Mouse (Mus musculus): ENCODE results near the gene Creb5. TPM values are rescaled to one million over a fixed set of nuclear protein-coding genes. Genes with fewer than 3 reads are reported as not detected.

Creb5 gene
- polyA plus RNA-seq, 1 experiment from 2014 or later: 2.5 TPM

- Histone ChIP-seq H3K4me3 (ENCODE audit: low read depth, low read length) (no peak overlapping the region), H3K27ac (ENCODE audit: low read length) (no peak overlapping the region), H3K36me3 (ENCODE audit: control insufficient read depth, insufficient read depth, low read length) (no peaks in the 10 kb centered on the region), H3K9me3 (replicated peaks; ENCODE audit: control insufficient read depth, low read length, poor library complexity, severe bottlenecking) (no peaks in the 10 kb centered on the region), H3K4me2 (ENCODE audit: low read length) (no peak overlapping the region), H3K9ac (ENCODE audit: low read depth, low read length) (no peak overlapping the region), H3K27me3 (ENCODE audit: control insufficient read depth, insufficient read depth, low read depth, low read length) (no peaks in the 10 kb centered on the region), H3K4me1 (ENCODE audit: control insufficient read depth, insufficient read depth, low read length) (no peaks in the 10 kb centered on the region)
- WGBS: 77% methylated on average over 9 of the region's 9 CpGs
- no peak for ATAC-seq
Measured at GRCm38 (mm10) chr6:53470999-53471591, 184.0 kb downstream of the Creb5 start.

DNA sequence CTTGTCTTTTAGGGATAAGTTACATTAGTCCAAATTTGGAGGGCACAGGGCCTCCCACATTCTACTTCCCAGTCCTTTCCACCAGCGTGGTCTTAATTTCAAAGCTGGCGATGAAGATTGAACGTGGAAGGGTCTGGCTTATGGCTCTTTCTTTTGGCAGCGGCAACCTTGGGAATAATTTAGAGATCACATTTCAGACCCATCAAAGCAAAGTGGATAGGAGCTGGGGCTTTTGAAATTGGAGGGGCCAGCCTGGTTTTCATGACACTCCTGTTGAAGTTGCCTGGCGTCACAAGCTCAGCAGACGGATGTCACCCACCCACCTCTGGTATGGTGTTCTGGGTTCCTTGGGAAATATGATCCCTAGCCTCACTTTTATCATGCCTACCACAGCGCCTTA, 185.7 kb downstream of the Creb5 start:
- H3K4me3 ChIP-seq (ENCODE audit: low read depth, low read length): no peak overlapping the region
- 85% methylated on average over 7 of the region's 7 CpGs for WGBS

DNA sequence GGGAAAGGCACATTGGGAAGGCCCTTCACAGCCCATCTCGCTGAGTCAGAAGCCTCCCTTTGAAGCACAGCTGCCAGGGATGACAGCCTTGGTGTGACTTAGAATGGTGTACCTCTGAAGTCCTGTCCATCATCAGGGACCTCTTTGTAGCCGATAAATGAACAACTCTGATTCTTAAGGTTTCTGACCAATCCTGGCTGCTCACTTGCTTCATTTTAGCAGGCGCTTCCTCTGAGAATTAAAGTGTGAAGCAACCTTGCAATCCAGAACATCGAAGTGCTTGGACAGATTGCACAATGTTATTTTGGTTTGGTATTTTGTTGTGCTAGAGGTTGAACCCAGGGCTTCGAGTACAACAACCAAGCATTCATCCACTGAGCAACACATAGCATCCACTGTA, 190.4 kb downstream of the Creb5 start:
- H3K9me3 ChIP-seq (replicated peaks; ENCODE audit: control insufficient read depth, low read length, poor library complexity, severe bottlenecking): no peaks in the 10 kb centered on the region
- no peak overlapping the region for H3K4me2 ChIP-seq (ENCODE audit: low read length)
- 91% methylated on average over 5 of the region's 5 CpGs for WGBS
- ATAC-seq: no peak
- no peaks in the 10 kb centered on the region for H3K4me1 ChIP-seq (ENCODE audit: control insufficient read depth, insufficient read depth, low read length)
- H3K27ac ChIP-seq (ENCODE audit: low read length): no peak overlapping the region
- H3K27me3 ChIP-seq (ENCODE audit: control insufficient read depth, insufficient read depth, low read depth, low read length): no peaks in the 10 kb centered on the region
- no peaks in the 10 kb centered on the region for H3K36me3 ChIP-seq (ENCODE audit: control insufficient read depth, insufficient read depth, low read length)
- H3K4me3 ChIP-seq (ENCODE audit: low read depth, low read length): no peak overlapping the region
- no peak overlapping the region for H3K9ac ChIP-seq (ENCODE audit: low read depth, low read length)

More for the DNA sequence above, 185.7 kb downstream of the Creb5 start:
- Histone ChIP-seq H3K9ac (ENCODE audit: low read depth, low read length) (no peak overlapping the region), H3K4me2 (ENCODE audit: low read length) (no peak overlapping the region), H3K36me3 (ENCODE audit: control insufficient read depth, insufficient read depth, low read length) (no peaks in the 10 kb centered on the region), H3K4me1 (ENCODE audit: control insufficient read depth, insufficient read depth, low read length) (no peaks in the 10 kb centered on the region), H3K27me3 (ENCODE audit: control insufficient read depth, insufficient read depth, low read depth, low read length) (no peaks in the 10 kb centered on the region), H3K9me3 (replicated peaks; ENCODE audit: control insufficient read depth, low read length, poor library complexity, severe bottlenecking) (no peaks in the 10 kb centered on the region), H3K27ac (ENCODE audit: low read length) (no peak overlapping the region)
- no peak for ATAC-seq

DNA sequence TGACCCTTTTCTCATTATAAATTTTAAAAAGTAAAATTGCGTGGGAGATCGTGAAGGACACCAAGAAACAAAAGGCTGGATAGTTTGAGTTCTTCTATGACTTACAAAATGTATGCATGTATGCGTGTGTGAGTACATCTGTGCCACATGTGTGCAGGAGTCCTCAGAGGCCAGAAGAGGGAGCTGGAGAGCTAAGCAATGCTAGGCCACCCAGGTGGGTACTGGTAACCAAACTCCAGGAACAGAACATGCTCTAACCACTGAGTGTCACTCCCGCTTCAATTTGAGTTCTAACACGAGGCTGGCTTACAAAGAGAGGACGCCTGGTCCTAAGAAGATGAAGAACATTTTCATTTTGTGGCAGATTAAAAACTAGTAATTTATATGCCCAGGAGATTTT, 203.8 kb downstream of the Creb5 start:
- Histone ChIP-seq H3K36me3 (ENCODE audit: control insufficient read depth, insufficient read depth, low read length) (no peaks in the 10 kb centered on the region), H3K27ac (ENCODE audit: low read length) (no peak overlapping the region), H3K9me3 (replicated peaks; ENCODE audit: control insufficient read depth, low read length, poor library complexity, severe bottlenecking) (no peaks in the 10 kb centered on the region), H3K27me3 (ENCODE audit: control insufficient read depth, insufficient read depth, low read depth, low read length) (no peaks in the 10 kb centered on the region), H3K4me3 (ENCODE audit: low read depth, low read length) (no peak overlapping the region), H3K9ac (ENCODE audit: low read depth, low read length) (no peak overlapping the region), H3K4me1 (ENCODE audit: control insufficient read depth, insufficient read depth, low read length) (no peaks in the 10 kb centered on the region), H3K4me2 (ENCODE audit: low read length) (no peak overlapping the region)
- ATAC-seq: no peak
- WGBS: 96% methylated on average over 6 of the region's 6 CpGs

DNA sequence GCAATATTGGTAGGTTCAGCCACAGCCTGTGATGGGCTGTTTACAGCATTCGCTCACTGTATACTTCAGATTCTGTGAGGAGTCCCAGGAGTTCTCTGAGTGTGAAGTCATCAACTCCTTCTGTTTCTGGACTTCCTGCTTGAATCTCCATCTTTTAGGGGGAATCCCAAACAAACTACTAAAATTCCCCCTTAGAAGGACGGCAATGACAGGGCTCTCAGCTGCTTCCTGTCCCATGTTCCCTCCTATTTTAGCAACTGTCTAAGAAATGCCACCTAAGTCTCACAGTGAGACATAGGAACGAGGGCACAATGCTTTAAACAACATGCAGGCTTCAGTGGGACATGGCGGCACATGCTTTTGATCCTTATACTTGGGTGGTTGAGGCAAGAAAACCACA, 204.3 kb downstream of the Creb5 start:
- H3K27ac ChIP-seq (ENCODE audit: low read length): no peak overlapping the region
- H3K4me2 ChIP-seq (ENCODE audit: low read length): no peak overlapping the region
- no peak overlapping the region for H3K9ac ChIP-seq (ENCODE audit: low read depth, low read length)
- 92% methylated on average over 4 of the region's 4 CpGs for WGBS
- no peaks in the 10 kb centered on the region for H3K9me3 ChIP-seq (replicated peaks; ENCODE audit: control insufficient read depth, low read length, poor library complexity, severe bottlenecking)
- ATAC-seq: no peak
- no peak overlapping the region for H3K4me3 ChIP-seq (ENCODE audit: low read depth, low read length)
- H3K4me1 ChIP-seq (ENCODE audit: control insufficient read depth, insufficient read depth, low read length): no peaks in the 10 kb centered on the region
- no peaks in the 10 kb centered on the region for H3K27me3 ChIP-seq (ENCODE audit: control insufficient read depth, insufficient read depth, low read depth, low read length)
- H3K36me3 ChIP-seq (ENCODE audit: control insufficient read depth, insufficient read depth, low read length): no peaks in the 10 kb centered on the region

- Histone ChIP-seq H3K4me3 (ENCODE audit: low read depth, low read length) (no peak overlapping the region), H3K4me1 (ENCODE audit: control insufficient read depth, insufficient read depth, low read length) (no peaks in the 10 kb centered on the region), H3K4me2 (ENCODE audit: low read length) (no peak overlapping the region), H3K9me3 (replicated peaks; ENCODE audit: control insufficient read depth, low read length, poor library complexity, severe bottlenecking) (no peaks in the 10 kb centered on the region), H3K36me3 (ENCODE audit: control insufficient read depth, insufficient read depth, low read length) (no peaks in the 10 kb centered on the region), H3K27ac (ENCODE audit: low read length) (no peak overlapping the region), H3K9ac (ENCODE audit: low read depth, low read length) (no peak overlapping the region), H3K27me3 (ENCODE audit: control insufficient read depth, insufficient read depth, low read depth, low read length) (no peaks in the 10 kb centered on the region)
- no peak for ATAC-seq
- 73% methylated on average over 5 of the region's 5 CpGs for WGBS
Measured at GRCm38 (mm10) chr6:53493864-53494263, 206.8 kb downstream of the Creb5 start.

- no peaks in the 10 kb centered on the region for H3K27me3 ChIP-seq (ENCODE audit: control insufficient read depth, insufficient read depth, low read depth, low read length)
- WGBS: 91% methylated on average over 5 of the region's 5 CpGs
- no peak overlapping the region for H3K27ac ChIP-seq (ENCODE audit: low read length)
- ATAC-seq: no peak
- H3K9ac ChIP-seq (ENCODE audit: low read depth, low read length): no peak overlapping the region
- peaks cover 1% of the 10 kb centered on the region; the same call in 1 of the 2 replicates for H3K9me3 ChIP-seq (replicated peaks; ENCODE audit: control insufficient read depth, low read length, poor library complexity, severe bottlenecking)
- H3K4me2 ChIP-seq (ENCODE audit: low read length): no peak overlapping the region
- no peak overlapping the region for H3K4me3 ChIP-seq (ENCODE audit: low read depth, low read length)
- H3K36me3 ChIP-seq (ENCODE audit: control insufficient read depth, insufficient read depth, low read length): no peaks in the 10 kb centered on the region
- no peaks in the 10 kb centered on the region for H3K4me1 ChIP-seq (ENCODE audit: control insufficient read depth, insufficient read depth, low read length)
Measured at GRCm38 (mm10) chr6:53495667-53496066, 208.6 kb downstream of the Creb5 start.

DNA sequence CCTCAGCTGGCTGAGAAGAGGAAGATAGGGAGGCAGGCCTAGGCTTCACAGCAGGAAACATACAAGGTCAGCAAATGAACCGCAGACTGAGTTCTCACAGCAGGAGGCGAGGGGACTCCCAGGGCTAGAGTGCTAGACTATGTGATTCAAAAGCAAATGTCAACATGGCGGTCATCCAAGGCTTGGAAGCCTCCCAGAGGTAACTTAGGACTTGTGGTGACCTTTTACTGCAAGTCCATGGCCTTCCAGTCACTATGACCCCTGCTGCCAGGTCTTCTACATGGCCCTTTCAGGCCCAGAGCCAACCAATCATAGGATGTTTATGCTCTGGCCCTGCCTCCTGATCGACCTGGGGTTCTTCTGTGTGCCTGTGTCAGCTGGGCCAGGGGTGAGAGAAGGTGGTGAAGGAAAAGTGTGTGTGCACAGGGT, 209.3 kb downstream of the Creb5 start:
- no peak for ATAC-seq
- Histone ChIP-seq H3K4me1 (ENCODE audit: control insufficient read depth, insufficient read depth, low read length) (no peaks in the 10 kb centered on the region), H3K9ac (ENCODE audit: low read depth, low read length) (no peak overlapping the region), H3K9me3 (replicated peaks; ENCODE audit: control insufficient read depth, low read length, poor library complexity, severe bottlenecking) (peaks cover 2% of the 10 kb centered on the region; the same call in 1 of the 2 replicates), H3K36me3 (ENCODE audit: control insufficient read depth, insufficient read depth, low read length) (no peaks in the 10 kb centered on the region), H3K4me3 (ENCODE audit: low read depth, low read length) (no peak overlapping the region), H3K27me3 (ENCODE audit: control insufficient read depth, insufficient read depth, low read depth, low read length) (no peaks in the 10 kb centered on the region), H3K27ac (ENCODE audit: low read length) (no peak overlapping the region), H3K4me2 (ENCODE audit: low read length) (no peak overlapping the region)
- WGBS: 88% methylated on average over 4 of the region's 4 CpGs

DNA sequence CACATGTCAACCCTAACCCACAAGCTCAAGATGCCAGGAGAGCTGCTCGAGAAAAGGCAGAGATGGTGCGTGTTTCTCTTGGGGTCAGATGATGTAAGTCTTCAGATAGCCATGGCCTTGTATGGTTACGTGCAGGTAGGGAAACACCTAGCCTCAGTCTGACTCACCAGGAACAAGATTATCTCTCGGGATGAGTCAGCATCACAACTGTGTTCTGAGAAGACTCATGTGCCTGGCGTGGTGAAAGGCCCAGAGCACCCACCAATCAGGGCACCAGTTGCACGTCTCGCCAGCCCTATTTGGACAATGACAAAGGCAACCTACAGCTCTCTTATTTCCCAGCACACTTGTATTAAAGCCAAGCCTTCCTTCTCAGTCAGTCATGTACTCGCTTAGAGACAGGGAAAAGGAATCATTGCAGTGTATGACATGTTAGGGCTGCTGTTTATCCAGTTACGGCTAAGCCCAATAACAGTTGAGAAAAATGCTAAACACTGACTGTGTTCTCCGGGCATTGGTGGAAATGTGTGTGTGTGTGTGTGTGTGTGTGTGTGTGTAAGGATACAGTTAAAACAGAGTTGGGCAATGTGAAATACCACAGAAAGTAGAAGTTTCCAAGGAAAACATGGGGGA, 210.9 kb downstream of the Creb5 start:
- no peak overlapping the region for H3K4me2 ChIP-seq (ENCODE audit: low read length)
- no peaks in the 10 kb centered on the region for H3K36me3 ChIP-seq (ENCODE audit: control insufficient read depth, insufficient read depth, low read length)
- no peaks in the 10 kb centered on the region for H3K4me1 ChIP-seq (ENCODE audit: control insufficient read depth, insufficient read depth, low read length)
- H3K9me3 ChIP-seq (replicated peaks; ENCODE audit: control insufficient read depth, low read length, poor library complexity, severe bottlenecking): peaks cover 2% of the 10 kb centered on the region; the same call in 1 of the 2 replicates
- no peak overlapping the region for H3K27ac ChIP-seq (ENCODE audit: low read length)
- H3K4me3 ChIP-seq (ENCODE audit: low read depth, low read length): no peak overlapping the region
- no peak overlapping the region for H3K9ac ChIP-seq (ENCODE audit: low read depth, low read length)
- H3K27me3 ChIP-seq (ENCODE audit: control insufficient read depth, insufficient read depth, low read depth, low read length): no peaks in the 10 kb centered on the region
- ATAC-seq: no peak
- 86% methylated on average over 10 of the region's 10 CpGs for WGBS

Data from midbrain, embryonic 16.5 days (tissue).